ENCODE assay signal across 9 mouse cellular contexts in genomic region chr9:90699064-90699463, GRCm38 (mm10).
DNase-seq lines count a peak whose midpoint lies in the region; ATAC-seq and TF ChIP-seq lines count a peak whose summit lies in the region.
"Had no signal": no experiment of that assay in that cellular context is flagged by ENCODE, and none has a peak within 500 bp of the region (broad histone marks: within the 10 kb centered on the region; RNA-seq: fewer than 3 reads in every experiment).

No protein-coding gene starts in this region.

- no peak overlapping the region for H3K4me2 ChIP-seq in hindbrain, embryonic 11.5 days (replicated peaks; ENCODE audit: low read depth, low read length)
- no peak overlapping the region for H3K4me2 ChIP-seq in hindbrain, embryonic 16.5 days (ENCODE audit: low read length)
- no peak overlapping the region for H3K4me2 ChIP-seq in neural tube, embryonic 11.5 days (ENCODE audit: low read depth)
- H3K4me2 ChIP-seq in stomach, postnatal 0 days (replicated peaks; ENCODE audit: low read depth), result no peak overlapping the region
- H3K4me2 ChIP-seq: liver, embryonic 15.5 days had no signal

- no peaks in the 10 kb centered on the region for H3K4me1 ChIP-seq in hindbrain, embryonic 11.5 days (replicated peaks; ENCODE audit: control insufficient read depth, insufficient read depth, low read length)
- H3K4me1 ChIP-seq in hindbrain, embryonic 16.5 days (ENCODE audit: control insufficient read depth, insufficient read depth, low read depth, low read length), result 0 out of 2 replicates have a peak, but pooled peaks cover 5% of the 10 kb centered on the region
- H3K4me1 ChIP-seq in neural tube, embryonic 11.5 days (ENCODE audit: control insufficient read depth, insufficient read depth, low read length), result no peaks in the 10 kb centered on the region
- H3K4me1 ChIP-seq in stomach, postnatal 0 days (replicated peaks; ENCODE audit: control insufficient read depth, insufficient read depth), result no peaks in the 10 kb centered on the region
- H3K4me1 ChIP-seq: liver, embryonic 15.5 days had no signal

- peak; percentile 84 for TF ChIP-seq CTCF in stomach, postnatal 0 days (IDR thresholded peaks at IDR 0.05; ENCODE audit: low read depth)

- H3K27me3 ChIP-seq in hindbrain, embryonic 11.5 days (ENCODE audit: control insufficient read depth, insufficient read depth, low read length), result peaks cover 15% of the 10 kb centered on the region; the same call in 1 of the 2 replicates
- no peaks in the 10 kb centered on the region for H3K27me3 ChIP-seq in hindbrain, embryonic 16.5 days (replicated peaks; ENCODE audit: control insufficient read depth, insufficient read depth, low read length)
- H3K27me3 ChIP-seq in neural tube, embryonic 11.5 days (ENCODE audit: control insufficient read depth, insufficient read depth, low read length), result 0 out of 2 replicates have a peak, but pooled peaks cover 2% of the 10 kb centered on the region
- H3K27me3 ChIP-seq in stomach, postnatal 0 days (ENCODE audit: control insufficient read depth, insufficient read depth, low read length), result no peaks in the 10 kb centered on the region
- H3K27me3 ChIP-seq: liver, embryonic 15.5 days had no signal

- ATAC-seq in hindbrain, embryonic 11.5 days (ENCODE audit: low FRiP score), result no peak
- ATAC-seq in hindbrain, embryonic 16.5 days, result no peak
- ATAC-seq in neural tube, embryonic 11.5 days (ENCODE audit: insufficient read depth, low FRiP score, low TSS enrichment), result no peak
- no peak for ATAC-seq in stomach, postnatal 0 days (ENCODE audit: low FRiP score, low TSS enrichment)

- H3K9ac ChIP-seq in hindbrain, embryonic 11.5 days (ENCODE audit: low read depth, low read length), result no peak overlapping the region
- no peak overlapping the region for H3K9ac ChIP-seq in hindbrain, embryonic 16.5 days (ENCODE audit: low read depth, low read length)
- H3K9ac ChIP-seq in neural tube, embryonic 11.5 days (ENCODE audit: low read length), result no peak overlapping the region
- H3K9ac ChIP-seq in stomach, postnatal 0 days (ENCODE audit: low read length), result no peak overlapping the region
- H3K9ac ChIP-seq: liver, embryonic 15.5 days had no signal

- no peak overlapping the region for H3K27ac ChIP-seq in hindbrain, embryonic 11.5 days (ENCODE audit: low read depth, low read length)
- no peak overlapping the region for H3K27ac ChIP-seq in hindbrain, embryonic 16.5 days (ENCODE audit: low read depth, low read length)
- no peak overlapping the region for H3K27ac ChIP-seq in neural tube, embryonic 11.5 days (ENCODE audit: low read depth, low read length)
- no peak overlapping the region for H3K27ac ChIP-seq in stomach, postnatal 0 days (replicated peaks)
- H3K27ac ChIP-seq: liver, embryonic 15.5 days had no signal

- peak; percentile 69 for DNase-seq in hindbrain, embryonic 11.5 days (ENCODE audit: low spot score)
- DNase-seq in neural tube, embryonic 11.5 days (ENCODE audit: low spot score), result peak; percentile 13
- DNase-seq in neural tube, embryonic 10.5 days (ENCODE audit: extremely low spot score, low spot score), result no peak
- peak; percentile 76 for DNase-seq in embryo, embryonic 11 days
- no peak for DNase-seq in stomach, postnatal 0 days (ENCODE audit: low spot score)
- no peak for DNase-seq in urinary bladder, postnatal 25 days (ENCODE audit: low spot score)
- no peak for DNase-seq in urinary bladder, postnatal 36 days (ENCODE audit: low spot score in 2 of 2)

- H3K36me3 ChIP-seq in hindbrain, embryonic 11.5 days (ENCODE audit: control insufficient read depth, insufficient read depth, low read length), result no peaks in the 10 kb centered on the region
- no peaks in the 10 kb centered on the region for H3K36me3 ChIP-seq in hindbrain, embryonic 16.5 days (ENCODE audit: control insufficient read depth, insufficient read depth, low read length)
- no peaks in the 10 kb centered on the region for H3K36me3 ChIP-seq in neural tube, embryonic 11.5 days (ENCODE audit: control insufficient read depth, insufficient read depth, low read length)
- H3K36me3 ChIP-seq in stomach, postnatal 0 days (ENCODE audit: control insufficient read depth, insufficient read depth, low read length), result no peaks in the 10 kb centered on the region
- H3K36me3 ChIP-seq: liver, embryonic 15.5 days had no signal

- H3K4me3 ChIP-seq in hindbrain, embryonic 11.5 days (ENCODE audit: low read depth, low read length), result no peak overlapping the region
- H3K4me3 ChIP-seq in hindbrain, embryonic 16.5 days (ENCODE audit: low read length), result no peak overlapping the region
- H3K4me3 ChIP-seq in neural tube, embryonic 11.5 days (ENCODE audit: low read depth, low read length), result no peak overlapping the region
- no peak overlapping the region for H3K4me3 ChIP-seq in stomach, postnatal 0 days (ENCODE audit: low read depth, low read length)
- H3K4me3 ChIP-seq: liver, embryonic 15.5 days had no signal

- 31% methylated on average over 4 of the region's 4 CpGs for WGBS in hindbrain, embryonic 11.5 days
- WGBS in hindbrain, embryonic 16.5 days, result 28% methylated on average over 4 of the region's 4 CpGs
- 30% methylated on average over 4 of the region's 4 CpGs for WGBS in neural tube, embryonic 11.5 days
- WGBS in stomach, postnatal 0 days, result 34% methylated on average over 4 of the region's 4 CpGs

- H3K9me3 ChIP-seq in hindbrain, embryonic 11.5 days (ENCODE audit: control insufficient read depth, low read length), result no peaks in the 10 kb centered on the region
- H3K9me3 ChIP-seq in hindbrain, embryonic 16.5 days (ENCODE audit: control insufficient read depth, low read length), result no peaks in the 10 kb centered on the region
- no peaks in the 10 kb centered on the region for H3K9me3 ChIP-seq in neural tube, embryonic 11.5 days (ENCODE audit: control insufficient read depth, low read length)
- no peaks in the 10 kb centered on the region for H3K9me3 ChIP-seq in stomach, postnatal 0 days (ENCODE audit: control insufficient read depth, low read length)
- H3K9me3 ChIP-seq: liver, embryonic 15.5 days had no signal

- TF ChIP-seq EP300 in stomach, postnatal 0 days (optimal IDR thresholded peaks at IDR 0.05), result no peak

Comparison
In these comparisons a context has a peak if more than half of its experiments do, and no peak if none do; other contexts are left out.
1. DNase-seq: peak in hindbrain, embryonic 11.5 days (single experiment), neural tube, embryonic 11.5 days (single experiment) and embryo, embryonic 11 days (single experiment); none in neural tube, embryonic 10.5 days (single experiment), stomach, postnatal 0 days (single experiment), urinary bladder, postnatal 25 days (single experiment) and urinary bladder, postnatal 36 days (0 of 2).